Mouse (Mus musculus) limb, embryonic 15.5 days (tissue): ENCODE measurements around the gene Map3k9. TPM values are rescaled to one million over a fixed set of nuclear protein-coding genes. Genes with fewer than 3 reads are reported as not detected.

Experiments used
- ATAC-seq: fragments of 200-750 bp; cut with Nextera tagmentation; 2 replicates; pipeline ENCODE4 v1.8.0; 2017; ENCODE audit warnings: low read depth, moderate TSS enrichment; ENCODE audit not compliant: insufficient number of reproducible peaks, low FRiP score, low TSS enrichment
- H3K27ac ChIP-seq: fragments of 300-500 bp; sonication (generic); 2 replicates; pipeline ENCODE4 v1.5.1; 2015; ENCODE audit warnings: moderate library complexity, mild to moderate bottlenecking, inconsistent platforms
- H3K27me3 ChIP-seq: fragments of 300-500 bp; sonication (generic); 2 replicates; pipeline ENCODE4 v1.6.1; 2015; ENCODE audit warnings: inconsistent platforms
- H3K36me3 ChIP-seq: fragments of 300-500 bp; sonication (generic); 2 replicates; pipeline ENCODE4 v1.6.1; 2015; ENCODE audit warnings: inconsistent platforms
- H3K4me1 ChIP-seq: fragments of 300-500 bp; sonication (generic); 2 replicates; pipeline ENCODE4 v1.6.1; 2015; ENCODE audit warnings: inconsistent platforms
- H3K4me2 ChIP-seq: fragments of 300-500 bp; sonication (generic); 2 replicates; pipeline ENCODE4 v1.6.1; 2015; ENCODE audit warnings: mild to moderate bottlenecking, inconsistent platforms
- H3K4me3 ChIP-seq: fragments of 300-500 bp; sonication (generic); 2 replicates; pipeline ENCODE4 v1.5.1; 2015; ENCODE audit warnings: mild to moderate bottlenecking, inconsistent platforms
- H3K9ac ChIP-seq: fragments of 300-500 bp; sonication (generic); 2 replicates; pipeline ENCODE4 v1.6.1; 2015; ENCODE audit warnings: inconsistent platforms
- H3K9me3 ChIP-seq: fragments of 300-500 bp; sonication (generic); 2 replicates; pipeline ENCODE4 v1.6.1; 2016; ENCODE audit warnings: inconsistent platforms
- WGBS: fragments of 180-500 bp; shearing (Covaris S2); methylation state at CpG from one replicate; pipeline ENCODE4 v1.1.7; 2015; 5-methylcytosine and 5-hydroxymethylcytosine counted together
- polyA plus RNA-seq: library from polyadenylated mRNA; unstranded; fragments of >200 nt; fragmentation: Nextera tagmentation; extraction: Ambion mirVana; gene quantifications from 2 replicates; pipeline ENCODE4 v1.2.1, GENCODE M21; 2015

Gene Map3k9
- polyA plus RNA-seq, 1 experiment from 2014 or later = 1.2 TPM

DNA sequence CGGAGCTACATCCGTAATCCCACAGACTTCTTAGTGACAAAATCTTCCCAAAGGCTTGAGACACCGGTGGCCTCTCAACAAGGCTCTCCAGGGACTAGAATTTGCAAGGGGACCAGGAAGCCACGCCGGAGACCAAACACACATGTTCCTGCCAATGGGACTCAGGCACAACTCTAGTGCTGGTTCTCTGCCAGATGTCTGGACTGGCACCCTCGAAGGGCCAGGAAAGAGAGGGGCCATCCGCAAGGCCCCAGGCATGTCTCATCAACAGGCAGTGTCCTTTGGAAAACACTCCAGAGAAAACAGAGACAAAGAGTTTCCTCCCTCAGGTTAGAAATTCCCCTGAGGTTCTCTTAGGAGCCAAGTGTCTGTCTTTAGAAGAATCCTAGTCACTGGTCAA, 90.2 kb downstream of the Map3k9 start:
- WGBS = 79% methylated on average over 7 of the region's 7 CpGs
- no peak overlapping the region for H3K4me2 ChIP-seq
- H3K27me3 ChIP-seq = no peaks in the 10 kb centered on the region
- H3K4me3 ChIP-seq = no peak overlapping the region
- no peak for ATAC-seq
- no peaks in the 10 kb centered on the region for H3K9me3 ChIP-seq
- no peak overlapping the region for H3K9ac ChIP-seq
- no peak overlapping the region for H3K27ac ChIP-seq
- H3K36me3 ChIP-seq = no peaks in the 10 kb centered on the region
- H3K4me1 ChIP-seq = no peaks in the 10 kb centered on the region

DNA sequence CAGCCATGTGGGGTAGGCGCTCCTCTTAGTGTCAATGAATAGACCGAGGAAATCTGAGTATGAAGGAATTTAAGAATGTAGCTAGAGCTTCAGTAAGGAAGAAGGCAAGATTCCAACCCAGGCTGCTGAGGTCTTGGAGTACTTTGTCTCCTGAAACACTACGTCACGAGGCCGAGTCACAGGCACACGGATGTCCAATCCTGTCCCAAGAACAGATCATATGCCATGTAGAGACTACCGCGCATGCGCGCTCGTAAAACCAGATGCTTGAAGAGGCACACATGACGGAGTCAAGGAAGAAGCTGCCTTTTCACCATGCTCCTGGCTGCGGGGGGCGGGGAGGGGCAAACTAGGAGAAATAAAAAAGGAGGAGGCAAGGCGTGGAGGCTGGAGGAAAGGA, 90.9 kb downstream of the Map3k9 start:
- H3K27ac ChIP-seq = no peak overlapping the region
- 91% methylated on average over 15 of the region's 15 CpGs for WGBS
- ATAC-seq = no peak
- no peaks in the 10 kb centered on the region for H3K27me3 ChIP-seq
- no peaks in the 10 kb centered on the region for H3K36me3 ChIP-seq
- no peak overlapping the region for H3K9ac ChIP-seq
- H3K9me3 ChIP-seq = no peaks in the 10 kb centered on the region
- H3K4me2 ChIP-seq = no peak overlapping the region
- no peaks in the 10 kb centered on the region for H3K4me1 ChIP-seq
- no peak overlapping the region for H3K4me3 ChIP-seq

DNA sequence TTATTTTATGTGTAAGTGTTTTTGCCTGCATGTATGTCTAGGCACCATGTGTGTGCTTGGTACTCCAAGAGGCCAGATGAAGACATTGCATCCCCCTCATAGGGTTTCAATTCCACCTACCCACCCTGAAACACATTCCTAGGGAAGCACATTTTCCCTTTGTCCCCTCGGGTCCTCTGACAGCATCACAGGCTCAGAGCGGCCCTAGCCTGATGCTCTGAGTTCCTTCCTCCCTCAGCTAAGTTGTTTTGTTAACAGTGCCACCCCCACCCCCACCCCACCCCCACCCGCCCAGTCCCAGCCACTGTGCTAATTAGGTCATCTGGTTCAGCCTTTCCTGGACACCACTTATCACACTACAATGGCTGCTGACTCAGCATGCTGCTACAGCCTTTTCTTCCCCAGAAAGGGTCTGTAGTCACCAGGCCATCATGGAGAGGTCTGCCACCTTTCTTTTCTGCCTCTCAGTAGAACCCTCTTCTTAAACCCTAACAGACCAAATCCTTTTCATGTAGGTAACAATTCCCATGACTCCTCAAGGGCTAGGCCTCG, 91.4 kb downstream of the Map3k9 start:
- no peaks in the 10 kb centered on the region for H3K27me3 ChIP-seq
- no peak overlapping the region for H3K27ac ChIP-seq
- H3K4me1 ChIP-seq = no peaks in the 10 kb centered on the region
- no peak overlapping the region for H3K9ac ChIP-seq
- H3K9me3 ChIP-seq = no peaks in the 10 kb centered on the region
- H3K4me2 ChIP-seq = no peak overlapping the region
- WGBS = 56% methylated on average over 4 of the region's 4 CpGs
- H3K4me3 ChIP-seq = no peak overlapping the region
- ATAC-seq = no peak
- H3K36me3 ChIP-seq = no peaks in the 10 kb centered on the region

DNA sequence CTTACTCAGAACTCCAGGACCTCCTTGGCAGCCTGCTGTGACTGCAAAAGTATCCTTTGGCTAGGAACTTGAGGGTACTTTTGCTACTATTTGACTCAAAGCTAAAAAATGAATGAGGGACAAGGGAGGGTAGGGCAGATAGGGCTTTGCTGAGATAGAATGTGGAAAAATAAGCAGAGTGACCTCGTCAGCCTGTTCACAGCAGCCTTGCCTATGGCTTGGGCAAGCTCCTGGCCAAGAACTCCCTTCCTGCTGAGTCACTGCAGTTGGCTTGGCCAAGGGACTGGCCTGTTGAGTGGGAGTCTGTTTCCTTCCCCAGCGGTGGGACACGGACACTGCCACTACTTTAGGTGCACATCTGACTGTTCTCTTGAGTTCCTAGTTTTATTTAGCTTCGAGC, 92.4 kb downstream of the Map3k9 start:
- Histone ChIP-seq H3K4me1 (no peaks in the 10 kb centered on the region), H3K4me2 (no peak overlapping the region), H3K36me3 (no peaks in the 10 kb centered on the region), H3K4me3 (no peak overlapping the region), H3K27me3 (no peaks in the 10 kb centered on the region), H3K9ac (no peak overlapping the region), H3K27ac (no peak overlapping the region), H3K9me3 (no peaks in the 10 kb centered on the region)
- ATAC-seq = no peak
- WGBS = 88% methylated on average over 4 of the region's 4 CpGs

DNA sequence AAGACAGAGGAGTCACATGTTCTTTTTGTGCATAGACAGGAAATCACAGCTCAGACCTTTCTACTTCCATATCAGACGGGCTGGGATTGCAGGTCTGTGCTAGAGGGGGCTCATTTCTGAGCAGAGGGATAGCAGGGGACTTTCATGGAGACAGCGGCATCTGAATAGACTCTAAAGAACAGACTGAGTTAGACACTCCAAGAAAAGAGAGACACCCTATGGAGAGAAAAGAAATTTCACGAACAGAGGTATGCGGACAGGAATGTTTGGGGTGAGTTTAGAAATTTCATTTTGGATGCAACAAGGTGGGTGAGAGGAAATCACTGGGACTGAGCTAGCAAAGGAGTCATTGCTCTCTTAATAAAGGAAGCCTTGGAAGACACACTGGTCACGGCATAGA, 93.1 kb downstream of the Map3k9 start:
- no peak overlapping the region for H3K4me3 ChIP-seq
- H3K9ac ChIP-seq = no peak overlapping the region
- no peaks in the 10 kb centered on the region for H3K9me3 ChIP-seq
- ATAC-seq = no peak
- no peaks in the 10 kb centered on the region for H3K4me1 ChIP-seq
- no peaks in the 10 kb centered on the region for H3K36me3 ChIP-seq
- H3K27me3 ChIP-seq = no peaks in the 10 kb centered on the region
- no peak overlapping the region for H3K27ac ChIP-seq
- WGBS = 84% methylated on average over 5 of the region's 5 CpGs
- H3K4me2 ChIP-seq = no peak overlapping the region

DNA sequence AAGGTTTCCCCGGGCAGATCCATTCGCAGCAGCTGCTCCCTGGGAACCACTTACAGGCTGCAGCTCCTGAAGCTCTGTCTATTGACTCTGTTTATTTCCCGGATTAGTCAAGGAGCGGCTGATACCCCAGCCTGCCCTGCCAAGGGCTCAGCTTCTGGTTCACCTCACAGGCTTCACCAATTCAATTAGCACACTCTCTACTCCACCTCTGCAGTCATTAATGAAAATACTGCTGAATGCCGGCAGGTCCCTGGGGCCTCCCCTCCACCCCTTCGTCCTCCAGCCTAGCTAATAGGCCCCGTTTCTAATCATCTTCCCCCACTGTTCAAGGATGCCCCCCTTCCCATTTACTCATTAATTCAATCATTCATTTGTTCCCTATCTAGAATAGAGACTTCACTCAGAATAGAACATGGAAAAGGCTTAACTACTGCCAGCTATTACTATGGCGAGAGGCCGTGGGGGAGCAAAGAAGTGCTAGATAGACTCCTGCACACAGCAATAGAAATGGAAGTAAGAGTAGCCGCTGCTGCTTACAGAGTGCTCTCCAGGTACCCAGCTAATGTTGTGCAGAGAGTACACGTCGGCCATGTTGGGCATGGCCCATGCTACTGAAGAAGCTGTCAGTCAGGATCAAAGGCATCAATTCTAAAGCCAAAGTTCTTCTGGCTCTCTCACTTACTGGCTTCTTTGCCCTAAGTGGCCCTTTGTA, 94.4 kb downstream of the Map3k9 start:
- 55% methylated on average over 12 of the region's 12 CpGs for WGBS
- H3K9ac ChIP-seq = no peak overlapping the region
- H3K27ac ChIP-seq = no peak overlapping the region
- H3K27me3 ChIP-seq = no peaks in the 10 kb centered on the region
- ATAC-seq = no peak
- no peak overlapping the region for H3K4me3 ChIP-seq
- no peaks in the 10 kb centered on the region for H3K4me1 ChIP-seq
- no peaks in the 10 kb centered on the region for H3K9me3 ChIP-seq
- no peaks in the 10 kb centered on the region for H3K36me3 ChIP-seq
- H3K4me2 ChIP-seq = no peak overlapping the region

DNA sequence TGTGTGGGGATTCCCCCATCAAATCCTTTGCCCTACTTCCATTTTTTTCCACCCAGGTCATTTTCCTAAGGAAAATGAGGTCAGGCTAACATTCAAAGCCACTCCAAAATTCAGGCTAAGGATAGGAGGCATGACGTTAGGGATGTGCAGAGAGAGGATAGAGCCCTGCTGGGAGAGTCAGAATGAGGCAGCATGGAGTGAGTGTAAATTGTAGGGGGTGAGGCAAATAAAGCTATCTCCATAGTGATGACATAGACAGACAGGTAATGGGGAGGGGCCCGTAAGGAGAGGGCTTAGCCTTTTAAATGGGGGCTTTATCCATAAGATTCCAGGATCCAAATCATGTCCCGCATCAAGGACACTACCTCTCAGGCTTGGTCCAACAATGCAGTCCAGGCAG, 95.0 kb downstream of the Map3k9 start:
- Histone ChIP-seq H3K4me3 (no peak overlapping the region), H3K27ac (no peak overlapping the region), H3K36me3 (no peaks in the 10 kb centered on the region), H3K4me1 (no peaks in the 10 kb centered on the region), H3K9me3 (no peaks in the 10 kb centered on the region), H3K4me2 (no peak overlapping the region), H3K9ac (no peak overlapping the region), H3K27me3 (no peaks in the 10 kb centered on the region)
- 75% methylated on average over 3 of the region's 3 CpGs for WGBS
- ATAC-seq = no peak

DNA sequence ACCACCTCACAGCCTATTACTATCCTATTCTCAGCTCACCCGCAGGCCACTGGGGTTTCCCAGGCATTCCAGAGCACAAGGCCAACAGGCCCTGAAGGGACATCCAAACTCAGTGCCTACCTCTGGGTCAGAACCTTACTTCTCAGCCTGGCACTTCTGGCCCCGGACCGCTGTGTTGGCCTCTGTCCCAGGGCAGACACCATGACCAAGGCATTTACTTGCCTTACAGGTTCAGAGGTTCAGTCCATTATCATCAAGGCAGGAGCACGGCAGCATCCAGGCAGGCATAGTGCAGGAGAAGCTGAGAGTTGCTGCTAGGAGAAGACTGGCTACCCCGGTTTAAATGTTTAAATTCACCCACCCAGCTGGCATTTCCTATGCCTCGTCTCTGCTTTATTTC, 96.9 kb downstream of the Map3k9 start:
- ATAC-seq = no peak
- H3K4me2 ChIP-seq = no peak overlapping the region
- 0 out of 2 replicates have a peak, but pooled peaks cover 4% of the 10 kb centered on the region for H3K4me1 ChIP-seq
- no peak overlapping the region for H3K9ac ChIP-seq
- no peaks in the 10 kb centered on the region for H3K9me3 ChIP-seq
- no peaks in the 10 kb centered on the region for H3K36me3 ChIP-seq
- no peak overlapping the region for H3K27ac ChIP-seq
- no peaks in the 10 kb centered on the region for H3K27me3 ChIP-seq
- no peak overlapping the region for H3K4me3 ChIP-seq
- 82% methylated on average over 6 of the region's 6 CpGs for WGBS

DNA sequence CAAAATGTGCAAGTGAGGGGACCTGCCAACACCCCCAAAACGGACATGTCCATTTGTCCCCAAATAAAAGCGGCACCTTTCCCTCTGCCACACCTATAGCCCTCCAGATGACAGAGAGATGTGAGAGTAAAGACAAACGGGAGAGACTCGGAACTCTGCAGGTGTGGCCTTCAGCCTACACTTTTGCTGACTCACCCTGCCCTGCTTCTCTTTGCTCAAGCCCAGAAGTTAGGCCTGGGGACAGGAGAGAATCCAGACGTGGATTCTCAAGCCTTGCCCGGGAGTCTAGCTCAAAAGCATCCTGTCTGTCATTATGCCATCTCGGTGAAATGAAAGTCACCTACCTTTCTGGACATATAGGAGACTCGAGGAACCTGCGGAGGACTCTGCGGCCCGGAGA, 97.6 kb downstream of the Map3k9 start:
- no peak overlapping the region for H3K4me2 ChIP-seq
- 0 out of 2 replicates have a peak, but pooled peaks cover 4% of the 10 kb centered on the region for H3K4me1 ChIP-seq
- no peak overlapping the region for H3K4me3 ChIP-seq
- H3K36me3 ChIP-seq = no peaks in the 10 kb centered on the region
- H3K9ac ChIP-seq = no peak overlapping the region
- H3K27ac ChIP-seq = no peak overlapping the region
- ATAC-seq = no peak
- no peaks in the 10 kb centered on the region for H3K9me3 ChIP-seq
- no peaks in the 10 kb centered on the region for H3K27me3 ChIP-seq
- WGBS = 65% methylated on average over 11 of the region's 11 CpGs

DNA sequence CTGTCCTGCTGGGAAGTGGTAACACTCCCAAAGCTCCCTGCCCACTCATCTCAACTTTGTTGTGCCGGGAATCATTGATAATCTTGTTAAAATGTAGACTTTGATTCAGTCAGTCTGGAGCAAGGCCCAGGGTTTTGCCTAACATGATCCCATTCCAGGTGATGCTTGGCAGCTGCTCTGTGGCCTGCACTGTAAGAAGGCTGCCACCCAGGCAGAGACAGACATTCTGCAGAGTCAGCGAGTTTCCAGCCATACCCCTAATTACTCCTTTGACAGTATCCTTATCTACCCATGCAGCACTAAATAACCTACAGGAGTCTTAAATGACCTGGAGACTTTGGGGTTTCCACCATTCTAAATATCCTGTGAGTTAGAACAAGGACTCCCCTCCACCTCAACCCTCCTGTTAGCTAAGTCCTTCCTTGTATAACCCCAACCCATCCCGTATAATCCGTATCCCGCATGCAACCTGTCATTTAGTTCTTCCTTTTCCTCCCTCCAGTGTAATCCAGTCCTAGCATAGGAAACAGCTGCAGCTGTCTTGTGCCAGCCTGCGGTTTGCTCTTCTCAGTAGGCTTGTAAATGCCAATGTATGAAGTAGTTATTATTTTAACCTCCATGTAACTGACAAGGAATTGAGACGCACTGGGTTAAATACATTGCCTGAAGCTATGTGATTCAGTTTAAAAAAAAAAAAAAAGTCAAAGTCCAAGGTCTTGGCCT, 101.0 kb downstream of the Map3k9 start:
- no peak overlapping the region for H3K27ac ChIP-seq
- WGBS = 45% methylated on average over 7 of the region's 7 CpGs
- no peak overlapping the region for H3K9ac ChIP-seq
- no peaks in the 10 kb centered on the region for H3K36me3 ChIP-seq
- no peaks in the 10 kb centered on the region for H3K9me3 ChIP-seq
- no peak for ATAC-seq
- no peak overlapping the region for H3K4me2 ChIP-seq
- no peak overlapping the region for H3K4me3 ChIP-seq
- H3K27me3 ChIP-seq = no peaks in the 10 kb centered on the region
- 0 out of 2 replicates have a peak, but pooled peaks cover 4% of the 10 kb centered on the region for H3K4me1 ChIP-seq

DNA sequence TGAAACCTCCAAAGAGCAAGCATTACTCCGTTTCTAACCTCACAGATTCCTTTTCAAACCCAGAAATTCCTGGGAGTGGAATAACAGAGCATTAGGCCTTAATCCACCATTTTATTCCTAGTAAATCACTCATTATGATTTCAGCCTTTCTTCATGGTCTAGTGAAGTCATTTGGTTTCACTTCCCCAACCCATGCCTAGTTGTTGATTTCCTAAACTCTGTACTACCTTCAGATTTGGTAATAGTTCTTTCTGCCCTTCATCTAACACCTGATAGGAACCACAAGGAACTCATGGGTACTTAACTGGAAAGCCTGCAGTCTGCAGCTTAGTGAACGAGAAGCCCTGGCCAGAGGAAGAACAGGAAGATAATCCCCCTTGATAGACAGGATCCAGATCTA, 105.4 kb downstream of the Map3k9 start:
- 56% methylated on average over 2 of the region's 2 CpGs for WGBS

More for the DNA sequence above, 105.4 kb downstream of the Map3k9 start:
- Histone ChIP-seq H3K36me3 (no peaks in the 10 kb centered on the region), H3K27ac (no peak overlapping the region), H3K27me3 (no peaks in the 10 kb centered on the region), H3K9ac (no peak overlapping the region), H3K9me3 (no peaks in the 10 kb centered on the region), H3K4me1 (0 out of 2 replicates have a peak, but pooled peaks cover 4% of the 10 kb centered on the region), H3K4me2 (no peak overlapping the region), H3K4me3 (no peak overlapping the region)
- no peak for ATAC-seq
